In genomic region chr13:104576188-104576789, GRCm38 (mm10) we compare ENCODE assay signal across 14 mouse cellular contexts.
DNase-seq lines count a peak whose midpoint lies in the region; ATAC-seq and TF ChIP-seq lines count a peak whose summit lies in the region.
"Had no signal": no experiment of that assay in that cellular context is flagged by ENCODE, and none has a peak within 500 bp of the region (broad histone marks: within the 10 kb centered on the region; RNA-seq: fewer than 3 reads in every experiment).

No protein-coding gene starts in this region.

- intact Hi-C loops in heart, adult 2 months (cut with DNase I): no loop called here

- H3K4me1 ChIP-seq in heart, adult 2 months (ENCODE audit: control insufficient read depth, insufficient read depth, low read length): no peaks in the 10 kb centered on the region
- H3K4me1 ChIP-seq in stomach, postnatal 0 days (replicated peaks; ENCODE audit: control insufficient read depth, insufficient read depth): no peaks in the 10 kb centered on the region
- H3K4me1 ChIP-seq: stomach, embryonic 15.5 days had no signal

- no peaks in the 10 kb centered on the region for H3K9me3 ChIP-seq in stomach, postnatal 0 days (ENCODE audit: control insufficient read depth, low read length)
- H3K9me3 ChIP-seq: limb, embryonic 15.5 days; stomach, embryonic 15.5 days had no signal

- 88% methylated on average over 10 of the region's 10 CpGs for WGBS in heart, adult 2 months
- WGBS in stomach, postnatal 0 days: 53% methylated on average over 10 of the region's 10 CpGs

- no peak overlapping the region for H3ac ChIP-seq in myocyte (ENCODE audit: control insufficient read depth, insufficient read length)

- H3K36me3 ChIP-seq in heart, adult 2 months (ENCODE audit: control insufficient read depth, insufficient read depth, low read length): no peaks in the 10 kb centered on the region
- no peaks in the 10 kb centered on the region for H3K36me3 ChIP-seq in myocyte (ENCODE audit: control insufficient read depth, insufficient read depth)
- H3K36me3 ChIP-seq in stomach, postnatal 0 days (ENCODE audit: control insufficient read depth, insufficient read depth, low read length): no peaks in the 10 kb centered on the region
- H3K36me3 ChIP-seq: limb, embryonic 15.5 days; stomach, embryonic 15.5 days had no signal

- no peaks in the 10 kb centered on the region for H3K27me3 ChIP-seq in heart, adult 2 months (ENCODE audit: control insufficient read depth, insufficient read depth, low read length)
- H3K27me3 ChIP-seq in myocyte (ENCODE audit: control insufficient read depth, insufficient read depth, insufficient read length): no peaks in the 10 kb centered on the region
- H3K27me3 ChIP-seq in stomach, postnatal 0 days (ENCODE audit: control insufficient read depth, insufficient read depth, low read length): no peaks in the 10 kb centered on the region
- H3K27me3 ChIP-seq: stomach, embryonic 15.5 days had no signal

- DNase-seq in heart, adult 11 months: peak; percentile 72
- DNase-seq in heart, adult 2 months: no peak
- DNase-seq in 416B (ENCODE audit: low read depth): peak; percentile 18
- DNase-seq in embryo, embryonic 10.5 days (ENCODE audit: low spot score): peak; percentile 28
- no peak for DNase-seq in stomach, postnatal 0 days (ENCODE audit: low spot score)
- no peak for DNase-seq in urinary bladder, postnatal 36 days (ENCODE audit: low spot score in 2 of 2)
- DNase-seq: gastrocnemius, postnatal 14 days; heart, postnatal 10 days; kidney, postnatal 25 days had no signal

- H3K79me2 ChIP-seq in heart, adult 2 months (replicated peaks; ENCODE audit: control insufficient read depth, insufficient read depth, low read length): no peaks in the 10 kb centered on the region
- no peaks in the 10 kb centered on the region for H3K79me2 ChIP-seq in myocyte (ENCODE audit: control insufficient read depth, insufficient read depth)

- peak overlapping the region; percentile 21 for H3K4me2 ChIP-seq in myocyte (ENCODE audit: low read depth)
- no peak overlapping the region for H3K4me2 ChIP-seq in stomach, postnatal 0 days (replicated peaks; ENCODE audit: low read depth)
- H3K4me2 ChIP-seq: limb, embryonic 15.5 days; stomach, embryonic 15.5 days had no signal

- no peak for ATAC-seq in stomach, postnatal 0 days (ENCODE audit: low FRiP score, low TSS enrichment)
- ATAC-seq in erythroblast, adult 5-6 weeks (replicated peaks; ENCODE audit: low FRiP score, poor library complexity, severe bottlenecking): no peak

- no peak for TF ChIP-seq EP300 in heart, adult 2 months (IDR thresholded peaks at IDR 0.05; ENCODE audit: insufficient read depth, low read depth, low read length)
- no peak for TF ChIP-seq EP300 in stomach, postnatal 0 days (optimal IDR thresholded peaks at IDR 0.05)

- TF ChIP-seq CTCF in heart, adult 2 months (IDR thresholded peaks at IDR 0.05): no peak
- no peak for TF ChIP-seq CTCF in stomach, postnatal 0 days (IDR thresholded peaks at IDR 0.05; ENCODE audit: low read depth)

- H3K4me3 ChIP-seq in heart, adult 2 months: no peak overlapping the region
- no peak overlapping the region for H3K4me3 ChIP-seq in myocyte
- no peak overlapping the region for H3K4me3 ChIP-seq in stomach, postnatal 0 days (ENCODE audit: low read depth, low read length)
- H3K4me3 ChIP-seq: limb, embryonic 15.5 days; megakaryocyte, embryonic 14.5 days; stomach, embryonic 15.5 days had no signal

- no peak overlapping the region for H3K9ac ChIP-seq in heart, adult 2 months (ENCODE audit: low read depth, low read length)
- no peak overlapping the region for H3K9ac ChIP-seq in stomach, postnatal 0 days (ENCODE audit: low read length)
- H3K9ac ChIP-seq: limb, embryonic 15.5 days; stomach, embryonic 15.5 days had no signal

- H3K27ac ChIP-seq in heart, adult 2 months: no peak overlapping the region
- H3K27ac ChIP-seq in stomach, postnatal 0 days (replicated peaks): no peak overlapping the region
- H3K27ac ChIP-seq: limb, embryonic 15.5 days; stomach, embryonic 15.5 days had no signal

- TF ChIP-seq POLR2A in heart, adult 2 months (IDR thresholded peaks at IDR 0.05; ENCODE audit: insufficient read depth, low read depth, low read length): no peak
- TF ChIP-seq POLR2A in myocyte (IDR thresholded peaks at IDR 0.05; ENCODE audit: insufficient read length, low read depth): no peak

TF ChIP-seq in myocyte, 11 proteins besides CTCF, POLR2A, EP300 and RAD21:
- TF ChIP-seq TCF3 (IDR thresholded peaks at IDR 0.05; ENCODE audit: insufficient read length, low read depth) (no peak), MYOG (IDR thresholded peaks at IDR 0.05; ENCODE audit: control insufficient read depth in 1 of 3, insufficient read depth in 1 of 3, insufficient read length in 2 of 3, low read depth in 2 of 3) (no peak), CEBPB (IDR thresholded peaks at IDR 0.05; ENCODE audit: insufficient read depth, poor library complexity, severe bottlenecking) (no peak), REST (IDR thresholded peaks at IDR 0.05; ENCODE audit: insufficient read depth, insufficient read length) (no peak), SRF (IDR thresholded peaks at IDR 0.05; ENCODE audit: control insufficient read depth, insufficient read length, low read depth) (no peak), POLR2AphosphoS2 (IDR thresholded peaks at IDR 0.05; ENCODE audit: insufficient read length, low read depth) (no peak), TCF12 (IDR thresholded peaks at IDR 0.05; ENCODE audit: insufficient read depth, poor library complexity, severe bottlenecking) (no peak), MYOD1 (IDR thresholded peaks at IDR 0.05; ENCODE audit: control insufficient read depth in 1 of 3, insufficient read length in 2 of 3, low read depth in 2 of 3) (no peak), E2F4 (IDR thresholded peaks at IDR 0.05; ENCODE audit: insufficient read depth) (no peak), MAX (IDR thresholded peaks at IDR 0.05; ENCODE audit: low read depth) (no peak), USF1 (IDR thresholded peaks at IDR 0.05; ENCODE audit: low read depth) (no peak)

Comparison
In these comparisons a context has a peak if more than half of its experiments do, and no peak if none do; other contexts are left out.
1. DNase-seq: peak in heart, adult 11 months (single experiment), 416B (single experiment) and embryo, embryonic 10.5 days (single experiment); none in heart, adult 2 months (0 of 2), stomach, postnatal 0 days (single experiment) and urinary bladder, postnatal 36 days (0 of 2).